Mouse (Mus musculus) myocyte (in vitro differentiated cells): ENCODE measurements around the gene Smoc2. TPM values are rescaled to one million over a fixed set of nuclear protein-coding genes. Genes with fewer than 3 reads are reported as not detected.

Source experiments
- H3K27me3 ChIP-seq: one replicate; pipeline ENCODE4 v1.6.1; 2011; ENCODE audit not compliant: control insufficient read depth, insufficient read depth, insufficient read length
- H3K36me3 ChIP-seq: one replicate; pipeline ENCODE4 v1.6.1; 2011; ENCODE audit not compliant: control insufficient read depth, insufficient read depth
- H3K4me2 ChIP-seq: one replicate; pipeline ENCODE4 v1.6.1; 2011; ENCODE audit warnings: low read depth, control low read depth
- H3K4me3 ChIP-seq: one replicate; pipeline ENCODE4 v1.5.1; 2011; ENCODE audit warnings: mild to moderate bottlenecking, control low read depth, moderate library complexity
- H3K79me2 ChIP-seq: one replicate; pipeline ENCODE4 v1.6.1; 2011; ENCODE audit not compliant: control insufficient read depth, insufficient read depth
- H3ac ChIP-seq: one replicate; pipeline ENCODE4 v1.6.1; 2011; ENCODE audit not compliant: control insufficient read depth, insufficient read length
- CEBPB ChIP-seq: IDR thresholded peaks from 2 replicates; pipeline ENCODE4 v1.6.1; 2011; ENCODE audit warnings: mild to moderate bottlenecking, moderate library complexity; ENCODE audit not compliant: poor library complexity, insufficient read depth, severe bottlenecking
- E2F4 ChIP-seq: IDR thresholded peaks from one replicate; pipeline ENCODE4 v1.6.1; 2011; ENCODE audit warnings: mild to moderate bottlenecking, control low read depth, moderate library complexity; ENCODE audit not compliant: insufficient read depth
- MAX ChIP-seq: IDR thresholded peaks from one replicate; pipeline ENCODE4 v1.6.1; 2011; ENCODE audit warnings: low read depth, mild to moderate bottlenecking, control low read depth
- MYOD1 ChIP-seq, 3 experiments: IDR thresholded peaks; one replicate each; pipeline ENCODE4 v1.6.1; 2011; ENCODE audit warnings: control low read depth in 2 of 3, low read depth in 2 of 3, mild to moderate bottlenecking in 2 of 3, moderate library complexity in 1 of 3; ENCODE audit not compliant: insufficient read length in 2 of 3, control insufficient read depth in 1 of 3
- MYOG ChIP-seq, 3 experiments: IDR thresholded peaks; one replicate each; pipeline ENCODE4 v1.6.1; 2011; ENCODE audit warnings: control low read depth in 2 of 3, low read depth in 2 of 3, mild to moderate bottlenecking in 2 of 3; ENCODE audit not compliant: insufficient read length in 2 of 3, control insufficient read depth in 1 of 3, insufficient read depth in 1 of 3
- POLR2A ChIP-seq: IDR thresholded peaks from one replicate; pipeline ENCODE4 v1.6.1; 2011; ENCODE audit warnings: low read depth, mild to moderate bottlenecking, control low read depth, moderate library complexity; ENCODE audit not compliant: insufficient read length
- POLR2AphosphoS2 ChIP-seq: IDR thresholded peaks from one replicate; pipeline ENCODE4 v1.6.1; 2011; ENCODE audit warnings: low read depth, control low read depth; ENCODE audit not compliant: insufficient read length
- REST ChIP-seq: IDR thresholded peaks from one replicate; pipeline ENCODE4 v1.6.1; 2011; ENCODE audit warnings: mild to moderate bottlenecking, control low read depth, moderate library complexity; ENCODE audit not compliant: insufficient read depth, insufficient read length
- SRF ChIP-seq: IDR thresholded peaks from one replicate; pipeline ENCODE4 v1.6.1; 2011; ENCODE audit warnings: low read depth; ENCODE audit not compliant: control insufficient read depth, insufficient read length
- TCF12 ChIP-seq: IDR thresholded peaks from one replicate; pipeline ENCODE4 v1.6.1; 2011; ENCODE audit warnings: mild to moderate bottlenecking, control low read depth; ENCODE audit not compliant: poor library complexity, insufficient read depth, severe bottlenecking
- TCF3 ChIP-seq: IDR thresholded peaks from one replicate; pipeline ENCODE4 v1.6.1; 2011; ENCODE audit warnings: low read depth, control low read depth; ENCODE audit not compliant: insufficient read length
- USF1 ChIP-seq: IDR thresholded peaks from one replicate; pipeline ENCODE4 v1.6.1; 2011; ENCODE audit warnings: low read depth, mild to moderate bottlenecking, control low read depth, moderate library complexity
- polyA plus RNA-seq: library from polyadenylated mRNA; unstranded; fragments of >200 nt; fragmentation: generic; extraction: Trizol; gene quantifications from one replicate; pipeline ENCODE4 v1.2.1, GENCODE M21; 2012; ENCODE audit warnings: missing spikeins

Smoc2 gene
- polyA plus RNA-seq, 1 experiment: 12.6 TPM

- TF ChIP-seq TCF3: no peak
- no peak for TF ChIP-seq TCF12
- no peak for TF ChIP-seq POLR2AphosphoS2
- TF ChIP-seq MAX: no peak
- no peak for TF ChIP-seq POLR2A
- TF ChIP-seq MYOG (IDR thresholded peaks at IDR 0.05; ENCODE audit: control insufficient read depth in 1 of 3, insufficient read depth in 1 of 3, insufficient read length in 2 of 3, low read depth in 2 of 3): no peak
- TF ChIP-seq SRF: no peak
- no peak for TF ChIP-seq MYOD1 (IDR thresholded peaks at IDR 0.05; ENCODE audit: control insufficient read depth in 1 of 3, insufficient read length in 2 of 3, low read depth in 2 of 3)
- TF ChIP-seq USF1: no peak
- no peak for TF ChIP-seq REST
- no peak for TF ChIP-seq CEBPB
- no peak for TF ChIP-seq E2F4
- no peak overlapping the region for H3ac ChIP-seq
- H3K27me3 ChIP-seq: no peaks in the 10 kb centered on the region
- H3K4me2 ChIP-seq: no peak overlapping the region
- H3K4me3 ChIP-seq: no peak overlapping the region
- H3K79me2 ChIP-seq: no peaks in the 10 kb centered on the region
- no peaks in the 10 kb centered on the region for H3K36me3 ChIP-seq
These were observed 22.4 kb downstream of the Smoc2 start for GRCm38 (mm10) chr17:14301491-14302344.

GRCm38 (mm10) chr17:14302356-14302755, 23.1 kb downstream of the Smoc2 start:
- Histone ChIP-seq H3K36me3 (no peaks in the 10 kb centered on the region), H3K27me3 (no peaks in the 10 kb centered on the region)
- TF ChIP-seq POLR2A (no peak), E2F4 (no peak), USF1 (no peak), REST (no peak), SRF (no peak), TCF3 (no peak), MYOD1 (IDR thresholded peaks at IDR 0.05; ENCODE audit: control insufficient read depth in 1 of 3, insufficient read length in 2 of 3, low read depth in 2 of 3) (no peak), TCF12 (no peak)

GRCm38 (mm10) chr17:14303722-14304121, 24.4 kb downstream of the Smoc2 start:
- no peak overlapping the region for H3K4me3 ChIP-seq
- no peak overlapping the region for H3ac ChIP-seq
- no peaks in the 10 kb centered on the region for H3K36me3 ChIP-seq
- H3K79me2 ChIP-seq: no peaks in the 10 kb centered on the region
- no peaks in the 10 kb centered on the region for H3K27me3 ChIP-seq
- no peak for TF ChIP-seq MAX
- no peak for TF ChIP-seq E2F4
- no peak for TF ChIP-seq POLR2A
- no peak for TF ChIP-seq MYOG (IDR thresholded peaks at IDR 0.05; ENCODE audit: control insufficient read depth in 1 of 3, insufficient read depth in 1 of 3, insufficient read length in 2 of 3, low read depth in 2 of 3)
- no peak for TF ChIP-seq TCF12
- TF ChIP-seq REST: no peak
- TF ChIP-seq CEBPB: no peak
- TF ChIP-seq POLR2AphosphoS2: no peak
- TF ChIP-seq USF1: no peak
- TF ChIP-seq TCF3: no peak
- TF ChIP-seq MYOD1 (IDR thresholded peaks at IDR 0.05; ENCODE audit: control insufficient read depth in 1 of 3, insufficient read length in 2 of 3, low read depth in 2 of 3): no peak
- no peak for TF ChIP-seq SRF
- no peak overlapping the region for H3K4me2 ChIP-seq

More at GRCm38 (mm10) chr17:14302356-14302755, 23.1 kb downstream of the Smoc2 start:
- Histone ChIP-seq H3ac (no peak overlapping the region), H3K79me2 (no peaks in the 10 kb centered on the region), H3K4me3 (no peak overlapping the region), H3K4me2 (no peak overlapping the region)

- no peak for TF ChIP-seq MAX
- no peak for TF ChIP-seq REST
- no peak for TF ChIP-seq TCF3
- no peak for TF ChIP-seq POLR2AphosphoS2
- TF ChIP-seq CEBPB: no peak
- TF ChIP-seq USF1: no peak
- H3ac ChIP-seq: no peak overlapping the region
- H3K79me2 ChIP-seq: no peaks in the 10 kb centered on the region
- no peak overlapping the region for H3K4me3 ChIP-seq
- H3K27me3 ChIP-seq: no peaks in the 10 kb centered on the region
- H3K4me2 ChIP-seq: no peak overlapping the region
- no peaks in the 10 kb centered on the region for H3K36me3 ChIP-seq
These were observed 30.6 kb downstream of the Smoc2 start for GRCm38 (mm10) chr17:14309884-14310283.

- Histone ChIP-seq H3K79me2 (no peaks in the 10 kb centered on the region), H3K4me2 (peak overlapping the region; percentile 66), H3K27me3 (no peaks in the 10 kb centered on the region), H3K36me3 (no peaks in the 10 kb centered on the region), H3K4me3 (no peak overlapping the region), H3ac (no peak overlapping the region)
- TF ChIP-seq TCF12 (no peak), MAX (no peak), USF1 (peak; percentile 94), MYOG (IDR thresholded peaks at IDR 0.05; ENCODE audit: control insufficient read depth in 1 of 3, insufficient read depth in 1 of 3, insufficient read length in 2 of 3, low read depth in 2 of 3) (peak in 1 of 3 experiments; percentile 36), MYOD1 (IDR thresholded peaks at IDR 0.05; ENCODE audit: control insufficient read depth in 1 of 3, insufficient read length in 2 of 3, low read depth in 2 of 3) (peak in 1 of 3 experiments; percentile 56)
These were observed 33.1 kb downstream of the Smoc2 start for GRCm38 (mm10) chr17:14312440-14312839.
